Mouse (Mus musculus) limb, embryonic 14.5 days (tissue): ENCODE measurements around the gene Nkd1. TPM values are rescaled to one million over a fixed set of nuclear protein-coding genes. Genes with fewer than 3 reads are reported as not detected.

Source experiments
- ATAC-seq: fragments of 200-750 bp; cut with Nextera tagmentation; 2 replicates; pipeline ENCODE4 v1.8.0; 2017; ENCODE audit warnings: low read depth, moderate number of reproducible peaks, moderate TSS enrichment; ENCODE audit not compliant: low FRiP score
- DNase-seq: peaks from one replicate; pipeline ENCODE4 v3.0.0-alpha.2; 2015; ENCODE audit warnings: low spot score
- H3K27ac ChIP-seq: fragments of 300-500 bp; sonication (generic); replicated peaks from 2 replicates; pipeline ENCODE4 v1.5.1; 2014; ENCODE audit warnings: low read depth, mild to moderate bottlenecking, low read length, moderate library complexity, mixed read lengths
- H3K27me3 ChIP-seq: fragments of 300-500 bp; sonication (generic); 2 replicates; pipeline ENCODE4 v1.6.1; 2014; ENCODE audit warnings: low read length, mixed read lengths; ENCODE audit not compliant: control insufficient read depth, insufficient read depth
- H3K36me3 ChIP-seq: fragments of 300-500 bp; sonication (generic); 2 replicates; pipeline ENCODE4 v1.6.1; 2014; ENCODE audit warnings: mild to moderate bottlenecking, low read length, moderate library complexity, mixed read lengths; ENCODE audit not compliant: control insufficient read depth, insufficient read depth
- H3K4me1 ChIP-seq: fragments of 300-500 bp; sonication (generic); 2 replicates; pipeline ENCODE4 v1.6.1; 2014; ENCODE audit warnings: antibody characterized with exemption, low read length, mixed read lengths; ENCODE audit not compliant: control insufficient read depth, insufficient read depth
- H3K4me2 ChIP-seq: fragments of 300-500 bp; sonication (generic); replicated peaks from 2 replicates; pipeline ENCODE4 v1.6.1; 2014; ENCODE audit warnings: low read depth, mild to moderate bottlenecking, low read length, moderate library complexity; ENCODE audit not compliant: severe bottlenecking
- H3K4me3 ChIP-seq: fragments of 300-500 bp; sonication (generic); replicated peaks from 2 replicates; pipeline ENCODE4 v1.5.1; 2014; ENCODE audit warnings: low read length
- H3K9ac ChIP-seq: fragments of 300-500 bp; sonication (generic); 2 replicates; pipeline ENCODE4 v1.6.1; 2014; ENCODE audit warnings: mild to moderate bottlenecking, low read depth, low read length, moderate library complexity; ENCODE audit not compliant: severe bottlenecking
- H3K9me3 ChIP-seq: fragments of 300-500 bp; sonication (generic); 2 replicates; pipeline ENCODE4 v1.6.1; 2016; ENCODE audit warnings: low read length; ENCODE audit not compliant: control insufficient read depth
- POLR2A ChIP-seq: fragments of 200-500 bp; IDR thresholded peaks from 2 replicates; pipeline ENCODE4 v1.8.0; 2012; ENCODE audit warnings: inconsistent platforms, mild to moderate bottlenecking, moderate library complexity, borderline replicate concordance; ENCODE audit not compliant: insufficient read depth, insufficient read length; ENCODE audit errors: extremely low read depth
- WGBS: fragments of 180-500 bp; shearing (Covaris S2); extraction: QIAGEN DNeasy Blood & Tissue Kit; methylation state at CpG from one replicate; pipeline ENCODE4 v1.1.7; 2014; 5-methylcytosine and 5-hydroxymethylcytosine counted together
- polyA plus RNA-seq, 2 experiments: library from polyadenylated mRNA; depleted of rRNA in 1 of 2; stranded (reverse) in 1 of 2; unstranded in 1 of 2; fragments of >200 nt; fragmentation: Nextera tagmentation in 1 of 2; extraction: Ambion mirVana in 1 of 2; gene quantifications; 2 replicates each; pipeline versions ENCODE4 v1.2.1 to v1.2.3; 2012 to 2014

Nkd1 gene
- polyA plus RNA-seq, 2 experiments, result 48.6 to 53.9 TPM

DNA sequence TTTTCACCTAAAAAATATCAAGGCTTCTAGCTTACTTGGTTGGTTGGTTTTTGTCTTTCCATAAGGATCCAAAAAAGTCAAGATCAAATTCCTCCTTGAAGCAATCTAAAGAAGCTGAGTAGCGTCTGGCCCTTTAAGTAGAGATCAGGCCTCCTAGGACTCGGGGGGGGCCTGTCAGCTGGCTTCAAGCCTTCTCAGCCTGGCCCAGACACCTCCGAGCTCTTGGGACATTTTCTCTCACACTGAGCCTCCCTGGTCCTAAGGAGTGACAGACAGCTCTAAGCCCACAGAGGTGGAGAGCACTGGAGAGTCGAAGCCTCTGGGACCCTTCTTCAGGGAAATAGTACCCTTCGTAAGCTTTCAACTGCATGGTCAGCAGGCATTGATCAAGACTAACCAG is 77.4 kb downstream of the Nkd1 start:
- H3K27me3 ChIP-seq, result no peaks in the 10 kb centered on the region
- no peak overlapping the region for H3K4me2 ChIP-seq
- H3K4me1 ChIP-seq, result peaks cover 4% of the 10 kb centered on the region
- 52% methylated on average over 5 of the region's 5 CpGs for WGBS
- peaks cover 7% of the 10 kb centered on the region; the same call in 1 of the 2 replicates for H3K9me3 ChIP-seq
- DNase-seq (no peak), ATAC-seq (no peak)
- H3K36me3 ChIP-seq, result no peaks in the 10 kb centered on the region; the same call in 1 of the 2 replicates
- no peak for TF ChIP-seq POLR2A
- no peak overlapping the region for H3K4me3 ChIP-seq
- no peak overlapping the region for H3K27ac ChIP-seq
- H3K9ac ChIP-seq, result no peak overlapping the region

- WGBS, result 45% methylated on average over 7 of the region's 7 CpGs
- no peak overlapping the region for H3K27ac ChIP-seq
- H3K27me3 ChIP-seq, result no peaks in the 10 kb centered on the region
- DNase-seq (no peak), ATAC-seq (no peak)
- no peak for TF ChIP-seq POLR2A
- no peak overlapping the region for H3K4me3 ChIP-seq
- H3K4me2 ChIP-seq, result no peak overlapping the region
- H3K36me3 ChIP-seq, result no peaks in the 10 kb centered on the region
- peaks cover 7% of the 10 kb centered on the region; the same call in 1 of the 2 replicates for H3K9me3 ChIP-seq
- H3K4me1 ChIP-seq, result peaks cover 11% of the 10 kb centered on the region
- no peak overlapping the region for H3K9ac ChIP-seq
Measured at GRCm38 (mm10) chr8:88599491-88599890, 78.3 kb downstream of the Nkd1 start.

- peaks cover 7% of the 10 kb centered on the region; the same call in 1 of the 2 replicates for H3K9me3 ChIP-seq
- peaks cover 16% of the 10 kb centered on the region for H3K4me1 ChIP-seq
- H3K4me3 ChIP-seq, result peak overlapping the region; percentile 26
- no peaks in the 10 kb centered on the region for H3K36me3 ChIP-seq
- WGBS, result 3% methylated on average over 10 of the region's 10 CpGs
- H3K27ac ChIP-seq, result no peak overlapping the region
- no peaks in the 10 kb centered on the region for H3K27me3 ChIP-seq
- TF ChIP-seq POLR2A, result no peak
- H3K9ac ChIP-seq, result no peak overlapping the region
- ATAC-seq (0 out of 2 replicates have a peak, but pooled peaks have one; percentile 2), DNase-seq (no peak)
- peak overlapping the region; percentile 46 for H3K4me2 ChIP-seq
Measured at GRCm38 (mm10) chr8:88603446-88603989, 82.4 kb downstream of the Nkd1 start.

GRCm38 (mm10) chr8:88604065-88605038 is 83.2 kb downstream of the Nkd1 start:
- no peaks in the 10 kb centered on the region for H3K36me3 ChIP-seq
- 5% methylated on average over 20 of the region's 20 CpGs for WGBS
- H3K4me1 ChIP-seq, result peaks cover 16% of the 10 kb centered on the region
- no peak for TF ChIP-seq POLR2A
- ATAC-seq, result peak; percentile 89
- H3K27me3 ChIP-seq, result no peaks in the 10 kb centered on the region
- peak overlapping the region; percentile 26 for H3K4me3 ChIP-seq
- H3K9ac ChIP-seq, result no peak overlapping the region
- peaks cover 7% of the 10 kb centered on the region; the same call in 1 of the 2 replicates for H3K9me3 ChIP-seq
- no peak overlapping the region for H3K27ac ChIP-seq
- H3K4me2 ChIP-seq, result peak overlapping the region; percentile 46
- peak; percentile 87 for DNase-seq

DNA sequence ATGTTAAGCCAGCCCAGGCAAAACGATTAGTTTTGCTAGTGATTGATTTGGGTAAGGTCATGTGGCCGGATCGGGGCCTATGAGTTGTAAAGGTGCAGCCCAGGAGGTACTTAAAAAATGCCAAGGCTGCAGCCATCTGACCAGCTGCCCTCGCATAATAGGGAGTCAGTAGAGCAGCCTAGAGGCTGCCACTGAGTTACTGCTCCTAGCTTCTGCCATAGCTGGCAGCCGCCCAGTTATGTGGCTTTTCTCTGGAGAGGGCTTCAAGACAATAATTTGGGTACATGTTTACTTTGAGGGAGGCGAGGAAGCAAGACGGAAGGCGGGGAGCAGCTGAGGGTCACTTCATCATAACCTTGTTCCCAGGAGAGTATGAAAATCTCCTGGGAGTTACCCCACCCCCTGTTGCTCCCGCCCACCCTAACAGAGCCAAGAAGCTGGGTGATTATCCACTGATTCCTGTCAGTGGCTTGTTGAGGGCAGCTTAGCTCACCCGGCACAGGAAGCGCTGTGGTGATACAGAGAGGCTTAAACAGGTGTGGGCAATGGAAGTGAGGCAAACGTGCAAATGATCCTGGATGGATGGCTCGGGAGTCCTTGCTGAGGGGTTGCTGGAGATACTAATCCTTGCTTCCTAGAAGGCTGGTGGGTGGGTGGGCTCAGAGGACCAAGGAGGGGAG is 84.3 kb downstream of the Nkd1 start:
- Histone ChIP-seq H3K9ac (no peak overlapping the region), H3K27ac (no peak overlapping the region), H3K4me3 (no peak overlapping the region), H3K27me3 (no peaks in the 10 kb centered on the region), H3K4me2 (no peak overlapping the region), H3K4me1 (peaks cover 16% of the 10 kb centered on the region), H3K9me3 (peaks cover 7% of the 10 kb centered on the region; the same call in 1 of the 2 replicates), H3K36me3 (no peaks in the 10 kb centered on the region)
- no peak for ATAC-seq
- WGBS, result 38% methylated on average over 13 of the region's 13 CpGs
- no peak for TF ChIP-seq POLR2A
- no peak for DNase-seq
